Mouse (Mus musculus) heart, embryonic 14.5 days (tissue): ENCODE data around the gene Celf2. TPM values are rescaled to one million over a fixed set of nuclear protein-coding genes. Genes with fewer than 3 reads are reported as not detected.
"Not testable (repeated sequence)": the region's sequence is repeated elsewhere in the genome, so short reads cannot be mapped to it uniquely, and the experiment has no call there.

Experiments
- ATAC-seq: fragments of 200-750 bp; cut with Nextera tagmentation; 2 replicates; pipeline ENCODE4 v1.8.0; 2017; ENCODE audit warnings: low read depth, moderate TSS enrichment; ENCODE audit not compliant: insufficient number of reproducible peaks, insufficient read depth, low FRiP score
- H3K27ac ChIP-seq, 2 experiments: fragments of 200-500 bp in 1 of 2; fragments of 300-500 bp in 1 of 2; sonication (generic) in 1 of 2; replicated peaks in 1 of 2; 2 replicates each; pipeline ENCODE4 v1.5.1; 2012 to 2014; ENCODE audit warnings: low read depth in 2 of 2, low read length in 2 of 2, control low read depth in 1 of 2, mild to moderate bottlenecking in 1 of 2, mixed read lengths in 1 of 2; ENCODE audit not compliant: control insufficient read depth in 1 of 2, insufficient read depth in 1 of 2
- H3K27me3 ChIP-seq: fragments of 300-500 bp; sonication (generic); 2 replicates; pipeline ENCODE4 v1.6.1; 2014; ENCODE audit warnings: mild to moderate bottlenecking, low read length, control low read depth; ENCODE audit not compliant: control insufficient read depth, insufficient read depth
- H3K36me3 ChIP-seq: fragments of 300-500 bp; sonication (generic); 2 replicates; pipeline ENCODE4 v1.6.1; 2014; ENCODE audit warnings: mild to moderate bottlenecking, control low read depth, low read length, mixed read lengths; ENCODE audit not compliant: control insufficient read depth, insufficient read depth
- H3K4me1 ChIP-seq, 2 experiments: fragments of 200-500 bp in 1 of 2; fragments of 300-500 bp in 1 of 2; sonication (generic) in 1 of 2; 2 replicates each; pipeline ENCODE4 v1.6.1; 2012 to 2014; ENCODE audit warnings: low read length in 2 of 2, control low read depth in 1 of 2, mixed read lengths in 1 of 2; ENCODE audit not compliant: control insufficient read depth in 2 of 2, insufficient read depth in 2 of 2
- H3K4me2 ChIP-seq: fragments of 300-500 bp; sonication (generic); 2 replicates; pipeline ENCODE4 v1.6.1; 2014; ENCODE audit warnings: mild to moderate bottlenecking, low read length
- H3K4me3 ChIP-seq, 2 experiments: fragments of 200-500 bp in 1 of 2; fragments of 300-500 bp in 1 of 2; sonication (generic) in 1 of 2; 2 replicates each; pipeline ENCODE4 v1.5.1; 2012 to 2014; ENCODE audit warnings: low read length in 2 of 2, mild to moderate bottlenecking in 2 of 2, control low read depth in 1 of 2, low read depth in 1 of 2, moderate library complexity in 1 of 2; ENCODE audit not compliant: control insufficient read depth in 1 of 2, insufficient read depth in 1 of 2
- H3K9ac ChIP-seq: fragments of 300-500 bp; sonication (generic); 2 replicates; pipeline ENCODE4 v1.6.1; 2014; ENCODE audit warnings: mild to moderate bottlenecking, low read length
- H3K9me3 ChIP-seq: fragments of 300-500 bp; sonication (generic); 2 replicates; pipeline ENCODE4 v1.6.1; 2016; ENCODE audit warnings: low read length, control low read depth; ENCODE audit not compliant: control insufficient read depth
- WGBS: fragments of 180-500 bp; shearing (Covaris S2); extraction: QIAGEN DNeasy Blood & Tissue Kit; methylation state at CpG from one replicate; pipeline ENCODE4 v1.1.7; 2014; 5-methylcytosine and 5-hydroxymethylcytosine counted together
- polyA plus RNA-seq: library from polyadenylated mRNA; unstranded; fragments of >200 nt; fragmentation: Nextera tagmentation; extraction: Ambion mirVana; gene quantifications from 2 replicates; pipeline ENCODE4 v1.2.1, GENCODE M21; 2014

The Celf2 gene
- polyA plus RNA-seq, 1 experiment from 2014 or later = 66.5 TPM

DNA sequence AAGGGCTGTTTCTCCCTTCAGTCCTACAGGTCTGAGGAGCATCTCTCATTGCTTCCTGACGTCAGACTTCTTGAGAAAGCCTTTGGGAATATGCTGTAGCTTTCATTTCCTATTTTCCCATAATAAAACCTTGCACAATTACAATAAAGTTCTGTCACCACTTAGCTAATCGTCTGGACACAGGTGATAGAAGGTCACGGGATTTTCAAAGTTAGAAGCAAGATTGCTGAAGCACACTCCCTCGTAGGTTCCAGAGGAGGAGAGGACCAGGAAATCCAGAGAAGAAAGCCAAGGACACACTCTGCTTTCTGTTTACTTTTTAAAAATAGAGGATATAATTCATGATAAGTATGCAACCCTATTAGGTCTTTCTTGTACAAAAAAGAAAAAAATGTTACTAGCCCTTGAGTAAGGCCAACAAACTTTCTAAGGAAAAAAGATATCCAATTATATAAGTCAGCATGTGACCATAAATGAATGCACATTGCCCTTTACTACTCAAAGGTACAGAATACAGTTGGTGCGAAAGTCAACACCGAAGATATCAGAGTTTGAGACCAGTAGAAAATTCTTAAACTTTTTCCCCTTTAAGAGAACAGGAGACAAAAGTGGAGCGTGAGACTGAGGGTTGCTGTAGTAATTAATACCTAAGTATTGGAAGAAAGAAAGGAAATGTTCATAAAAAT is 924.2 kb downstream of the Celf2 start:
- 79% methylated on average over 7 of the region's 7 CpGs for WGBS

DNA sequence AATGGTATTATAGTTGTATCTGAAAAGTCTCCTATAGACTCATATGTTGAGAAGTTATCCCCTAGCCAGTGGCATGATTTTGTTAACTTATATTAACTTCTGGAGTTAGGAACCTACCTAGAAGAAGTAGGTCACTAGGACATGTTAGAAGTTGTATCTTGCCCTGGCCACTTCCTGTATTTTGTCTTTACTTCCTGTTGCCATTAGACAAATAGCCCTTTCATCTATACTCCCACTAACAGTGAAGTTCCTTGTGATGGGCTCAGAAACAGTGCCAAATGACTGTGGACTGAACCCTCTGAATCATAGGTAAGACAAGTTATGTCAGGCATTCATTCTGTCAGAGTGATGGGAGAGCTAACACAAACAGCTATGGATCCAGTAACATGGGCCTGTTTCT is 926.7 kb downstream of the Celf2 start:
- Histone ChIP-seq H3K4me1 (no peaks in the 10 kb centered on the region), H3K9me3 (no peaks in the 10 kb centered on the region), H3K9ac (no peak overlapping the region), H3K27ac (no peak overlapping the region), H3K27me3 (no peaks in the 10 kb centered on the region), H3K4me3 (no peak overlapping the region), H3K4me2 (no peak overlapping the region), H3K36me3 (peaks cover 21% of the 10 kb centered on the region)
- ATAC-seq = no peak

More for the DNA sequence above, 924.2 kb downstream of the Celf2 start:
- Histone ChIP-seq H3K4me2 (no peak overlapping the region), H3K27me3 (no peaks in the 10 kb centered on the region), H3K27ac (no peak overlapping the region), H3K4me3 (no peak overlapping the region), H3K9me3 (no peaks in the 10 kb centered on the region), H3K9ac (no peak overlapping the region), H3K36me3 (peaks cover 15% of the 10 kb centered on the region), H3K4me1 (no peaks in the 10 kb centered on the region)
- ATAC-seq = no peak

DNA sequence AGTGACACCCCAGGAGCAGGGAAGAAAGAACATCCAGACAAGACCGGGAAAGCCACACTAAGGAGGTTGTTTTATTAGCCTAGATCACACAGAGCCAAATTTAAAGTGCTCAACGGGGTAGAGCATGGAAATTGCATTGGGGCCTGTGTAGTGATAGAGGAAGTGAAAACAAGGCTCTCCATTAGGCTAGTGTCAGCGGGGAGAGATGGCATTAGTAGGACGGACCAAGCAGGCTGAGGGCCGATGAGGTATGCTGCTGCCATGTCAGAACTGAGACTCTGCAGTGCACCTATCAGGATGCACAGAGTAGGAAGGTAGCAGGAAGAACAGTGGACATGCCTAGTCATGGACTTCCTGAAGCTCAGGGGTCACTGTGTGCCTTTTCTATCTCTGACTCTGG is 929.3 kb downstream of the Celf2 start:
- no peak for ATAC-seq
- Histone ChIP-seq H3K4me1 (no peaks in the 10 kb centered on the region), H3K9ac (no peak overlapping the region), H3K9me3 (no peaks in the 10 kb centered on the region), H3K4me3 (no peak overlapping the region), H3K27ac (no peak overlapping the region), H3K27me3 (no peaks in the 10 kb centered on the region), H3K36me3 (peaks cover 16% of the 10 kb centered on the region), H3K4me2 (no peak overlapping the region)
- WGBS = 66% methylated on average over 5 of the region's 5 CpGs

DNA sequence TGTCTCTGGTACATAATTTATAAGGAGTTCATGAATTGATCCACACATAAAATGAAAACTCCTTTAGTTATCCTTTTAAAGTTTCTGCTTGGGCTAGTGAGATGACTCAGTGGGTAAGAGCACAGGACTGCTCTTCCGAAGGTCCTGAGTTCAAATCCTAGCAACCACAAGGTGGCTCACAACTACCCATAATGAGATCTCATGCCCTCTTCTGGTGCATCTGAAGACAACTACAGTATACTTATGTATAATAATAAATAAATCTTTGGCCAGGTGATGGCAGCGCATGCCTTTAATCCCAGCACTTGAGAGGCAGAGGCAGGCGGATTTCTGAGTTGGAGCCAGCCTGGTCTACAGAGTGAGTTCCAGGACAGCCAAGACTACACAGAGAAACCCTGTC is 934.0 kb downstream of the Celf2 start:
- H3K9me3 ChIP-seq, H3K36me3 ChIP-seq, H3K27me3 ChIP-seq, H3K4me1 ChIP-seq, H3K4me2 ChIP-seq, H3K9ac ChIP-seq, ATAC-seq, H3K4me3 ChIP-seq, H3K27ac ChIP-seq: not testable (repeated sequence)
- 93% methylated on average over 3 of the region's 3 CpGs for WGBS

DNA sequence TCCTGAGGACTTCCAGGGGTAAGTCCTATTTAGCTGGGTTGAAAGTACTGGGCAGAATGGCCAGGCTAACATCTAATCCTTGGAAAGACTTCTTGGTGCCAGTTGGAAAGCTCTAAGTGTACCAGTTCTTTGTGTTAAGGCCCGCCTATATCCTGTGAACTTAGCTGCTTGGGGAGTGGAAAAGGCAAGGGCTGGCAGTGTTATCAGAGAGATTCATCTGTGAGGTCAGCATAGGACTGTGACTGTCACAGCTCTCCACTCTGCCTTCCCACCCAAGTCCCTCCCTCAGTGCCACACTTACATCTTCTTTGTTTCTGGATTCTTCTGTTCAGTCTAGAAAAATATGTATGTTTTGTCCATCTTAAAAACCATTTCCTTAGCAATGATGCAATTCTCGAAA is 935.7 kb downstream of the Celf2 start:
- H3K9me3 ChIP-seq = no peaks in the 10 kb centered on the region
- no peak overlapping the region for H3K4me2 ChIP-seq
- WGBS = 74% methylated on average over 2 of the region's 2 CpGs
- no peak overlapping the region for H3K27ac ChIP-seq
- 0 out of 2 replicates have a peak, but pooled peaks cover 4% of the 10 kb centered on the region for H3K36me3 ChIP-seq
- H3K9ac ChIP-seq = no peak overlapping the region
- no peaks in the 10 kb centered on the region for H3K27me3 ChIP-seq
- no peak overlapping the region for H3K4me3 ChIP-seq
- H3K4me1 ChIP-seq = no peaks in the 10 kb centered on the region; a peak in 1 of 4 replicates
- ATAC-seq = no peak

DNA sequence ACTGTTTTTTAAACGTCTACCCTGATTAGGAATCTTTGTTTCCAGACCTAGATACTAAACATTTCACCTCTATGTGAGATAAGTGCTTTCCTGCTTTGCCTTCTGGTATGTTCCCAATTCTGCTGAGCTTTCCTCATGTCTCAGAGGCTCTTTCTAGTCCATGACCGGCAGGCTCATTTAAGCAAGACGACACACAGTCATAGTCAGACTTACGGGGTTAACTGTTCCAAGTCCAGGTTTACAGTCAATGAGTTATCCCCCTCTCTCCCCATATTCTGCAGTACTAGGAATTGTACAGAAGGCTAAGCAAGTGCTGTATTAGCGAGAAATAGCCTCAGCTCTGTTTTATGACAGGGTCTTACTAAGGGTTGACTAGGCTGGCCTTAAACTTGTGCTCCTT is 936.4 kb downstream of the Celf2 start:
- WGBS = 62% methylated on average over 5 of the region's 5 CpGs
- H3K36me3 ChIP-seq = 0 out of 2 replicates have a peak, but pooled peaks cover 4% of the 10 kb centered on the region
- H3K4me3 ChIP-seq = no peak overlapping the region
- no peak overlapping the region for H3K27ac ChIP-seq
- H3K4me1 ChIP-seq = no peaks in the 10 kb centered on the region; a peak in 1 of 4 replicates
- H3K4me2 ChIP-seq = no peak overlapping the region
- no peaks in the 10 kb centered on the region for H3K27me3 ChIP-seq
- H3K9ac ChIP-seq = no peak overlapping the region
- no peak for ATAC-seq
- H3K9me3 ChIP-seq = no peaks in the 10 kb centered on the region

DNA sequence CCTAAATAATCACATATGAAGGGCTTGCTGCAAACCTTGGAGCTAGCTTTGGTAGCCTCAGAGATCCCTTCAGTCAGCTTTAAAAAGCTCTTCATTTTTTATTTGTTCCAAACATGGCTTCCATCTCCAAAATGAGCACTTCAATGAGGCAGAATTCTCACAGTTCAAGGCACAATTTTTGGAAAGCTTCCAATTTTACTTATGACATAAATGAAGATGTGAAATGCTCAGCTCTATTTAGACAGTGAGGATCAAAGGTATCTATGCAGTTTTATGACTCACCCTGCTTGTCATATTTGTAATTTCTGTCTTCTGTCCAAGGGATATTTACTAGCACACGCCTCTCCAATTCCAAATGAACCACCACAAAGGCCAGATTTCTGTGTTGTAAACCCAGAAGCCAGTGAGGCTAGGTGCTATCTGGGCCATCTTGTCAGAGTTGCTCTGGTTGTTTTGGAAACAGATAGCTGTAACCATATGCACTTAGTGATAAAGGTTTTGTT is 940.3 kb downstream of the Celf2 start:
- 0 out of 2 replicates have a peak, but pooled peaks cover under 1% of the 10 kb centered on the region for H3K36me3 ChIP-seq
- no peaks in the 10 kb centered on the region; a peak in 1 of 4 replicates for H3K4me1 ChIP-seq
- H3K27ac ChIP-seq = no peak overlapping the region
- H3K27me3 ChIP-seq = no peaks in the 10 kb centered on the region
- H3K9me3 ChIP-seq = no peaks in the 10 kb centered on the region
- no peak overlapping the region for H3K9ac ChIP-seq
- H3K4me3 ChIP-seq = no peak overlapping the region
- no peak overlapping the region for H3K4me2 ChIP-seq
- no peak for ATAC-seq
- WGBS = 61% methylated on average over 1 of the region's 1 CpGs

DNA sequence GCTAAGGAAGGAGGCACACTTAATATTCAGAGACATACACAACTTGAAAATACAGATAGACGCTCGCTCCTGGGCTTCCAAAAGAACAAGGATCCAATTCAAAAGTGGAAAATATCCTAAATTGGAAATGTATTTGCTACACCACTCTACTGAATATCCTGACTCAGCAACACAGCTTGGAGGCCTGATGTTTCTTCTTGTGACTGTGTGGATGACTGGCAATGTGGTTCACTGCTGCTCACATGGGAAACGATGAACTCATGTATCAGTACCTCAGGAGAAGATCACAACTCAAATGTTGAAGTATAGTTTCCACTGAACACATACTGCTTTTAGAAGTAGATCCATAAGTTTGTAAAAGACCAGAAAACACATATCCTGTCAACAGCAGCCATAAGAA is 944.2 kb downstream of the Celf2 start:
- H3K9ac ChIP-seq = no peak overlapping the region
- no peak overlapping the region for H3K4me2 ChIP-seq
- no peak for ATAC-seq
- WGBS = 94% methylated on average over 3 of the region's 3 CpGs
- no peaks in the 10 kb centered on the region for H3K27me3 ChIP-seq
- H3K4me3 ChIP-seq = no peak overlapping the region
- H3K9me3 ChIP-seq = no peaks in the 10 kb centered on the region
- no peaks in the 10 kb centered on the region for H3K4me1 ChIP-seq
- peaks cover 7% of the 10 kb centered on the region; the same call in 1 of the 2 replicates for H3K36me3 ChIP-seq
- H3K27ac ChIP-seq = no peak overlapping the region
